Mouse (Mus musculus) liver, embryonic 14.5 days (tissue): Measurements from ENCODE around the gene Hpdl. TPM values are rescaled to one million over a fixed set of nuclear protein-coding genes. Genes with fewer than 3 reads are reported as not detected.
"Not testable (repeated sequence)": the region's sequence is repeated elsewhere in the genome, so short reads cannot be mapped to it uniquely, and the experiment has no call there.

Experiments
- ATAC-seq: fragments of 200-750 bp; cut with Nextera tagmentation; 2 replicates; pipeline ENCODE4 v1.8.0; 2017; ENCODE audit warnings: moderate number of reproducible peaks, mild to moderate bottlenecking, moderate library complexity; ENCODE audit not compliant: insufficient read depth
- DNase-seq, 3 experiments: peaks; one replicate each; pipeline ENCODE4 v3.0.0-alpha.2; 2012 to 2013; ENCODE audit warnings: low read depth in 3 of 3, low spot score in 3 of 3
- H3K27ac ChIP-seq: fragments of 300-500 bp; sonication (generic); 2 replicates; pipeline ENCODE4 v1.5.1; 2014; ENCODE audit warnings: moderate library complexity, mild to moderate bottlenecking, control low read depth, inconsistent platforms
- H3K27me3 ChIP-seq: fragments of 300-500 bp; sonication (generic); 2 replicates; pipeline ENCODE4 v1.6.1; 2014; ENCODE audit warnings: mild to moderate bottlenecking, low read length, moderate library complexity; ENCODE audit not compliant: control insufficient read depth, insufficient read depth
- H3K36me3 ChIP-seq: fragments of 300-500 bp; sonication (generic); replicated peaks from 2 replicates; pipeline ENCODE4 v1.6.1; 2014; ENCODE audit warnings: low read depth; ENCODE audit not compliant: control insufficient read depth, insufficient read depth
- H3K4me1 ChIP-seq, 2 experiments: fragments of 200-500 bp in 1 of 2; fragments of 300-500 bp in 1 of 2; sonication (generic) in 1 of 2; replicated peaks; 2 replicates each; pipeline ENCODE4 v1.6.1; 2012 to 2014; ENCODE audit warnings: antibody characterized with exemption in 1 of 2, inconsistent platforms in 1 of 2, low read length in 1 of 2; ENCODE audit not compliant: control insufficient read depth in 2 of 2, insufficient read depth in 2 of 2
- H3K4me2 ChIP-seq: fragments of 300-500 bp; sonication (generic); 2 replicates; pipeline ENCODE4 v1.6.1; 2014; ENCODE audit warnings: low read depth, mild to moderate bottlenecking, control low read depth, moderate library complexity
- H3K4me3 ChIP-seq, 2 experiments: fragments of 200-500 bp in 1 of 2; fragments of 300-500 bp in 1 of 2; sonication (generic) in 1 of 2; 2 replicates each; pipeline ENCODE4 v1.5.1; 2012 to 2014; ENCODE audit warnings: low read depth in 2 of 2, low read length in 2 of 2, mild to moderate bottlenecking in 2 of 2, control low read depth in 1 of 2, inconsistent platforms in 1 of 2, moderate library complexity in 1 of 2; ENCODE audit not compliant: insufficient read depth in 1 of 2
- H3K9ac ChIP-seq: fragments of 300-500 bp; sonication (generic); replicated peaks from 2 replicates; pipeline ENCODE4 v1.6.1; 2014; ENCODE audit warnings: mild to moderate bottlenecking, control low read depth, moderate library complexity
- H3K9me3 ChIP-seq: fragments of 300-500 bp; sonication (generic); 2 replicates; pipeline ENCODE4 v1.6.1; 2016; ENCODE audit warnings: low read length, mixed read lengths; ENCODE audit not compliant: control insufficient read depth
- CTCF ChIP-seq: IDR thresholded peaks from 2 replicates; pipeline ENCODE4 v1.5.1; 2016; ENCODE audit warnings: antibody characterized with exemption, low read depth, control low read depth
- EP300 ChIP-seq: IDR thresholded peaks from 2 replicates; pipeline ENCODE4 v1.6.1; 2016; ENCODE audit warnings: antibody characterized with exemption, low read depth
- WGBS: fragments of 180-500 bp; shearing (Covaris S2); extraction: QIAGEN DNeasy Blood & Tissue Kit; methylation state at CpG from one replicate; pipeline ENCODE4 v1.1.7; 2014; ENCODE audit not compliant: insufficient replicate concordance; 5-methylcytosine and 5-hydroxymethylcytosine counted together
- polyA plus RNA-seq, 2 experiments: library from polyadenylated mRNA; depleted of rRNA in 1 of 2; stranded (reverse) in 1 of 2; unstranded in 1 of 2; fragments of >200 nt; fragmentation: Nextera tagmentation in 1 of 2; extraction: Ambion mirVana in 1 of 2; gene quantifications; 2 replicates each; pipeline versions ENCODE4 v1.2.1 to v1.2.3; 2012 to 2014

Hpdl gene
- polyA plus RNA-seq, 2 experiments: 0.19 TPM

GRCm38 (mm10) chr4:116854286-116854685 lies 32.8 kb upstream of the Hpdl start:
- Histone ChIP-seq H3K9me3 (no peaks in the 10 kb centered on the region), H3K4me2 (no peak overlapping the region), H3K9ac (no peak overlapping the region), H3K36me3 (no peaks in the 10 kb centered on the region), H3K4me3 (no peak overlapping the region), H3K27me3 (no peaks in the 10 kb centered on the region; the same call in none of the 2 replicates), H3K4me1 (no peaks in the 10 kb centered on the region), H3K27ac (no peak overlapping the region)
- ATAC-seq (no peak), DNase-seq (no peak)
- 21% methylated on average over 2 of the region's 2 CpGs for WGBS
- TF ChIP-seq CTCF: no peak
- TF ChIP-seq EP300: no peak

GRCm38 (mm10) chr4:116849901-116850300 lies 28.4 kb upstream of the Hpdl start:
- no peak overlapping the region for H3K9ac ChIP-seq
- H3K4me2 ChIP-seq: no peak overlapping the region
- ATAC-seq (no peak), DNase-seq (no peak)
- H3K27ac ChIP-seq: no peak overlapping the region
- H3K9me3 ChIP-seq: no peaks in the 10 kb centered on the region
- H3K4me3 ChIP-seq: no peak overlapping the region
- TF ChIP-seq CTCF (no peak), EP300 (no peak)
- no peaks in the 10 kb centered on the region for H3K36me3 ChIP-seq
- no peaks in the 10 kb centered on the region; the same call in none of the 2 replicates for H3K27me3 ChIP-seq
- 69% methylated on average over 3 of the region's 3 CpGs for WGBS
- no peaks in the 10 kb centered on the region for H3K4me1 ChIP-seq

- ATAC-seq: no peak
- Histone ChIP-seq H3K4me1 (no peaks in the 10 kb centered on the region), H3K4me2 (no peak overlapping the region), H3K27me3 (peaks cover 6% of the 10 kb centered on the region), H3K27ac (no peak overlapping the region), H3K9ac (no peak overlapping the region), H3K36me3 (no peaks in the 10 kb centered on the region), H3K9me3 (no peaks in the 10 kb centered on the region), H3K4me3 (no peak overlapping the region)
- TF ChIP-seq CTCF: peak; percentile 32; the same call in 1 of the 2 replicates
- TF ChIP-seq EP300: no peak
- DNase-seq: no peak
- 74% methylated on average over 3 of the region's 3 CpGs for WGBS
Measured at GRCm38 (mm10) chr4:116844324-116844723, 22.8 kb upstream of the Hpdl start.

- TF ChIP-seq CTCF (no peak), EP300 (no peak)
- Histone ChIP-seq H3K4me3 (no peak overlapping the region), H3K27me3 (peaks cover 6% of the 10 kb centered on the region), H3K4me2 (no peak overlapping the region), H3K9me3 (no peaks in the 10 kb centered on the region), H3K36me3 (no peaks in the 10 kb centered on the region), H3K9ac (no peak overlapping the region), H3K27ac (no peak overlapping the region), H3K4me1 (no peaks in the 10 kb centered on the region)
- ATAC-seq (no peak), DNase-seq (no peak)
- 60% methylated on average over 6 of the region's 6 CpGs for WGBS
Measured at GRCm38 (mm10) chr4:116840841-116841240, 19.3 kb upstream of the Hpdl start.

- H3K27ac ChIP-seq, H3K4me2 ChIP-seq, H3K9ac ChIP-seq, H3K9me3 ChIP-seq, H3K36me3 ChIP-seq, H3K4me1 ChIP-seq, DNase-seq, H3K27me3 ChIP-seq, H3K4me3 ChIP-seq, ATAC-seq: not testable (repeated sequence)
- WGBS: 21% methylated on average over 19 of the region's 29 CpGs
Measured at GRCm38 (mm10) chr4:116840096-116840495, 18.6 kb upstream of the Hpdl start.

GRCm38 (mm10) chr4:116838999-116839398 lies 17.5 kb upstream of the Hpdl start:
- H3K4me2 ChIP-seq: no peak overlapping the region
- ATAC-seq (no peak), DNase-seq (no peak)
- WGBS: 54% methylated on average over 2 of the region's 2 CpGs
- no peaks in the 10 kb centered on the region for H3K36me3 ChIP-seq
- H3K4me3 ChIP-seq: no peak overlapping the region
- H3K27me3 ChIP-seq: peaks cover 6% of the 10 kb centered on the region
- H3K9ac ChIP-seq: no peak overlapping the region
- H3K9me3 ChIP-seq: no peaks in the 10 kb centered on the region
- no peaks in the 10 kb centered on the region for H3K4me1 ChIP-seq
- no peak for TF ChIP-seq EP300
- no peak for TF ChIP-seq CTCF
- H3K27ac ChIP-seq: no peak overlapping the region
